Mouse (Mus musculus) MEL (cell line): ENCODE measurements around the gene Cramp1l. TPM values are rescaled to one million over a fixed set of nuclear protein-coding genes. Genes with fewer than 3 reads are reported as not detected.

ENCODE experiments used
- DNase-seq: peaks from one replicate; pipeline ENCODE4 v3.0.0; 2011; ENCODE audit warnings: low read depth, low spot score
- H3K27ac ChIP-seq: 2 replicates; pipeline ENCODE4 v1.5.1; 2012; ENCODE audit warnings: low read depth, mild to moderate bottlenecking, control low read depth, low read length, moderate library complexity; ENCODE audit not compliant: control insufficient read depth
- H3K27me3 ChIP-seq, 2 experiments: fragments of 150-350 bp in 1 of 2; sonication (generic) in 1 of 2; 2 replicates each; pipeline ENCODE4 v1.6.1; 2012; ENCODE audit warnings: low read length in 2 of 2, mild to moderate bottlenecking in 2 of 2, improper control_type of control experiment in 1 of 2, moderate library complexity in 1 of 2; ENCODE audit not compliant: insufficient read depth in 2 of 2, control insufficient read depth in 1 of 2
- H3K36me3 ChIP-seq, 2 experiments: 2 replicates each; pipeline ENCODE4 v1.6.1; 2012 to 2014; ENCODE audit warnings: low read length in 2 of 2, improper control_type of control experiment in 1 of 2, inconsistent platforms in 1 of 2, mild to moderate bottlenecking in 1 of 2; ENCODE audit not compliant: insufficient read depth in 2 of 2, control insufficient read depth in 1 of 2
- H3K4me1 ChIP-seq, 2 experiments: fragments of 150-350 bp in 1 of 2; sonication (generic) in 1 of 2; 2 replicates each; pipeline ENCODE4 v1.6.1; 2012; ENCODE audit warnings: low read length in 2 of 2, improper control_type of control experiment in 1 of 2, mild to moderate bottlenecking in 1 of 2; ENCODE audit not compliant: insufficient read depth in 2 of 2, control insufficient read depth in 1 of 2
- H3K4me3 ChIP-seq, 2 experiments: fragments of 150-350 bp in 1 of 2; sonication (generic) in 1 of 2; 2 replicates each; pipeline ENCODE4 v1.5.1; 2012; ENCODE audit warnings: low read depth in 2 of 2, low read length in 2 of 2, mild to moderate bottlenecking in 2 of 2, moderate library complexity in 2 of 2, control low read depth in 1 of 2, improper control_type of control experiment in 1 of 2; ENCODE audit not compliant: control insufficient read depth in 1 of 2, insufficient read depth in 1 of 2
- H3K79me2 ChIP-seq: 2 replicates; pipeline ENCODE4 v1.6.1; 2012; ENCODE audit warnings: mild to moderate bottlenecking, low read length, moderate library complexity; ENCODE audit not compliant: control insufficient read depth, poor library complexity, insufficient read depth
- H3K9ac ChIP-seq: 2 replicates; pipeline ENCODE4 v1.6.1; 2012; ENCODE audit warnings: low read depth, mild to moderate bottlenecking, control low read depth, low read length, moderate library complexity; ENCODE audit not compliant: control insufficient read depth, poor library complexity, severe bottlenecking
- H3K9me3 ChIP-seq: fragments of 150-350 bp; sonication (generic); replicated peaks from 2 replicates; pipeline ENCODE4 v1.6.1; 2012; ENCODE audit warnings: mild to moderate bottlenecking, low read length, improper control_type of control experiment, moderate library complexity; ENCODE audit not compliant: insufficient read depth
- BHLHE40 ChIP-seq: IDR thresholded peaks from 2 replicates; pipeline ENCODE4 v1.6.1; 2012; ENCODE audit warnings: low read depth, mild to moderate bottlenecking, inconsistent platforms, low read length, improper control_type of control experiment, borderline replicate concordance
- CHD1 ChIP-seq: IDR thresholded peaks from 2 replicates; pipeline ENCODE4 v1.6.1; 2012; ENCODE audit warnings: low read depth, mild to moderate bottlenecking, inconsistent platforms, low read length, improper control_type of control experiment
- CHD2 ChIP-seq: IDR thresholded peaks from 2 replicates; pipeline ENCODE4 v1.6.1; 2011; ENCODE audit warnings: low read length, improper control_type of control experiment
- CTCF ChIP-seq, 3 experiments: IDR thresholded peaks in 2 of 3; conservative IDR thresholded peaks in 1 of 3; 2 replicates each; pipeline ENCODE4 v1.5.1; 2011 to 2012; ENCODE audit warnings: low read length in 3 of 3, low read depth in 2 of 3, mild to moderate bottlenecking in 2 of 3, improper control_type of control experiment in 1 of 3, inconsistent platforms in 1 of 3, mixed read lengths in 1 of 3, moderate library complexity in 1 of 3; ENCODE audit not compliant: control insufficient read depth in 1 of 3, insufficient read depth in 1 of 3, poor library complexity in 1 of 3, severe bottlenecking in 1 of 3
- E2F4 ChIP-seq: IDR thresholded peaks from 2 replicates; pipeline ENCODE4 v1.6.1; 2011; ENCODE audit warnings: low read depth, low read length, improper control_type of control experiment, borderline replicate concordance
- ELF1 ChIP-seq: IDR thresholded peaks from 2 replicates; pipeline ENCODE4 v1.6.1; 2014; ENCODE audit warnings: low read depth, mild to moderate bottlenecking, inconsistent platforms, low read length, improper control_type of control experiment, moderate library complexity
- EP300 ChIP-seq, 2 experiments: IDR thresholded peaks; 2 replicates each; pipeline ENCODE4 v1.6.1; 2011; ENCODE audit warnings: improper control_type of control experiment in 2 of 2, low read length in 2 of 2, low read depth in 1 of 2, mild to moderate bottlenecking in 1 of 2
- ETS1 ChIP-seq: IDR thresholded peaks from 2 replicates; pipeline ENCODE4 v1.6.1; 2012; ENCODE audit warnings: low read depth, mild to moderate bottlenecking, inconsistent platforms, low read length, improper control_type of control experiment, moderate library complexity
- GABPA ChIP-seq: IDR thresholded peaks from 2 replicates; pipeline ENCODE4 v1.6.1; 2012; ENCODE audit warnings: low read depth, mild to moderate bottlenecking, inconsistent platforms, low read length, improper control_type of control experiment, moderate library complexity
- GATA1 ChIP-seq: IDR thresholded peaks from 2 replicates; pipeline ENCODE4 v1.6.1; 2011; ENCODE audit warnings: low read depth, low read length, improper control_type of control experiment
- HCFC1 ChIP-seq: IDR thresholded peaks from 2 replicates; pipeline ENCODE4 v1.6.1; 2012; ENCODE audit warnings: low read depth, mild to moderate bottlenecking, inconsistent platforms, low read length, improper control_type of control experiment, moderate library complexity
- JUND ChIP-seq: IDR thresholded peaks from 2 replicates; pipeline ENCODE4 v1.6.1; 2011; ENCODE audit warnings: low read depth, mild to moderate bottlenecking, improper control_type of control experiment, low read length
- KAT2A ChIP-seq: conservative IDR thresholded peaks from 2 replicates; pipeline ENCODE4 v1.6.1; 2012; ENCODE audit warnings: low read depth, low read length, improper control_type of control experiment, inconsistent platforms
- MAFK ChIP-seq: IDR thresholded peaks from 2 replicates; pipeline ENCODE4 v1.6.1; 2011; ENCODE audit warnings: low read depth, mild to moderate bottlenecking, low read length, improper control_type of control experiment, borderline replicate concordance
- MAX ChIP-seq: IDR thresholded peaks from 2 replicates; pipeline ENCODE4 v1.6.1; 2011; ENCODE audit warnings: low read length, improper control_type of control experiment
- MAZ ChIP-seq: IDR thresholded peaks from 2 replicates; pipeline ENCODE4 v1.6.1; 2012; ENCODE audit warnings: low read depth, mild to moderate bottlenecking, inconsistent platforms, low read length, improper control_type of control experiment
- MEF2A ChIP-seq: IDR thresholded peaks from 2 replicates; pipeline ENCODE4 v1.6.1; 2014; ENCODE audit warnings: low read depth, mild to moderate bottlenecking, inconsistent platforms, low read length, improper control_type of control experiment; ENCODE audit not compliant: poor library complexity, insufficient replicate concordance, severe bottlenecking; ENCODE audit errors: extremely low read depth
- MXI1 ChIP-seq: IDR thresholded peaks from 2 replicates; pipeline ENCODE4 v1.6.1; 2011; ENCODE audit warnings: mild to moderate bottlenecking, low read depth, low read length, improper control_type of control experiment
- MYB ChIP-seq: IDR thresholded peaks from 2 replicates; pipeline ENCODE4 v1.6.1; 2011; ENCODE audit warnings: mild to moderate bottlenecking, low read depth, low read length, improper control_type of control experiment
- MYC ChIP-seq: IDR thresholded peaks from 2 replicates; pipeline ENCODE4 v1.6.1; 2011; ENCODE audit warnings: low read depth, mild to moderate bottlenecking, low read length, improper control_type of control experiment, moderate library complexity
- NELFE ChIP-seq: IDR thresholded peaks from 2 replicates; pipeline ENCODE4 v1.6.1; 2011; ENCODE audit warnings: low read depth, low read length, improper control_type of control experiment
- NRF1 ChIP-seq: IDR thresholded peaks from 2 replicates; pipeline ENCODE4 v1.6.1; 2014; ENCODE audit warnings: low read depth, mild to moderate bottlenecking, inconsistent platforms, low read length, improper control_type of control experiment, moderate library complexity; ENCODE audit not compliant: poor library complexity, insufficient read depth, severe bottlenecking
- POLR2A ChIP-seq, 2 experiments: IDR thresholded peaks; 2 replicates each; pipeline ENCODE4 v1.6.1; 2011 to 2012; ENCODE audit warnings: low read length in 2 of 2, mild to moderate bottlenecking in 2 of 2, control low read depth in 1 of 2, improper control_type of control experiment in 1 of 2, low read depth in 1 of 2, moderate library complexity in 1 of 2; ENCODE audit not compliant: control insufficient read depth in 1 of 2, insufficient read depth in 1 of 2, poor library complexity in 1 of 2
- POLR2AphosphoS2 ChIP-seq: IDR thresholded peaks from 2 replicates; pipeline ENCODE4 v1.6.1; 2011; ENCODE audit warnings: low read length, improper control_type of control experiment
- POLR2AphosphoS5 ChIP-seq: IDR thresholded peaks from 2 replicates; pipeline ENCODE4 v1.6.1; 2012; ENCODE audit warnings: low read depth, borderline replicate concordance, mild to moderate bottlenecking, inconsistent platforms, low read length, moderate library complexity, mixed read lengths
- RAD21 ChIP-seq: IDR thresholded peaks from 2 replicates; pipeline ENCODE4 v1.6.1; 2011; ENCODE audit warnings: mild to moderate bottlenecking, low read depth, low read length, improper control_type of control experiment
- RCOR1 ChIP-seq: IDR thresholded peaks from 2 replicates; pipeline ENCODE4 v1.6.1; 2012; ENCODE audit warnings: low read depth, mild to moderate bottlenecking, inconsistent platforms, low read length, improper control_type of control experiment
- SIN3A ChIP-seq: IDR thresholded peaks from 2 replicates; pipeline ENCODE4 v1.6.1; 2012; ENCODE audit warnings: low read length, improper control_type of control experiment, inconsistent platforms
- SMC3 ChIP-seq: IDR thresholded peaks from 2 replicates; pipeline ENCODE4 v1.6.1; 2011; ENCODE audit warnings: low read depth, low read length, improper control_type of control experiment
- TBP ChIP-seq: IDR thresholded peaks from 2 replicates; pipeline ENCODE4 v1.8.0; 2011; ENCODE audit warnings: low read depth, low read length, improper control_type of control experiment
- TCF12 ChIP-seq: IDR thresholded peaks from 2 replicates; pipeline ENCODE4 v1.6.1; 2014; ENCODE audit warnings: low read depth, mild to moderate bottlenecking, inconsistent platforms, low read length, improper control_type of control experiment, moderate library complexity
- UBTF ChIP-seq: IDR thresholded peaks from 2 replicates; pipeline ENCODE4 v1.6.1; 2012; ENCODE audit warnings: low read depth, mild to moderate bottlenecking, inconsistent platforms, low read length, improper control_type of control experiment, moderate library complexity, borderline replicate concordance; ENCODE audit not compliant: insufficient read depth
- USF1 ChIP-seq: IDR thresholded peaks from 2 replicates; pipeline ENCODE4 v1.6.1; 2014; ENCODE audit warnings: low read depth, mild to moderate bottlenecking, inconsistent platforms, low read length, improper control_type of control experiment, moderate library complexity
- USF2 ChIP-seq, 2 experiments: IDR thresholded peaks; 2 replicates each; pipeline ENCODE4 v1.6.1; 2011 to 2012; ENCODE audit warnings: improper control_type of control experiment in 2 of 2, low read length in 2 of 2, borderline replicate concordance in 1 of 2, inconsistent platforms in 1 of 2, low read depth in 1 of 2, mild to moderate bottlenecking in 1 of 2; ENCODE audit not compliant: insufficient read depth in 1 of 2
- ZC3H11A ChIP-seq: IDR thresholded peaks from 2 replicates; pipeline ENCODE4 v1.6.1; 2012; ENCODE audit warnings: low read depth, mild to moderate bottlenecking, inconsistent platforms, low read length, improper control_type of control experiment
- ZKSCAN1 ChIP-seq: IDR thresholded peaks from 2 replicates; pipeline ENCODE4 v1.6.1; 2012; ENCODE audit warnings: low read depth, mild to moderate bottlenecking, inconsistent platforms, low read length, improper control_type of control experiment, moderate library complexity
- ZMIZ1 ChIP-seq: IDR thresholded peaks from 2 replicates; pipeline ENCODE4 v1.6.1; 2012; ENCODE audit warnings: low read depth, mild to moderate bottlenecking, inconsistent platforms, low read length, improper control_type of control experiment, moderate library complexity
- ZNF384 ChIP-seq: IDR thresholded peaks from 2 replicates; pipeline ENCODE4 v1.6.1; 2012; ENCODE audit warnings: low read depth, mild to moderate bottlenecking, inconsistent platforms, low read length, improper control_type of control experiment
- polyA plus RNA-seq, 2 experiments: library from polyadenylated mRNA; stranded (reverse) in 1 of 2; unstranded in 1 of 2; fragments of >175 nt in 1 of 2; fragments of >200 nt in 1 of 2; gene quantifications; 2 replicates each; pipeline versions ENCODE4 v1.2.1 to v1.2.4; 2012; ENCODE audit warnings: low replicate concordance in 2 of 2, low read depth in 1 of 2; ENCODE audit not compliant: insufficient read length in 2 of 2, insufficient read depth in 1 of 2, missing spikeins in 1 of 2
- total RNA-seq: library from RNA; depleted of rRNA; stranded (reverse); fragments of 300-350 nt; gene quantifications from 2 replicates; pipeline ENCODE4 v1.2.3, GENCODE M21; 2012

The Cramp1l gene
- total and polyA plus RNA-seq, 3 experiments, result 2.4 to 5.1 TPM; not detected in 1

GRCm38 (mm10) chr17:24913984-24914383 lies 101.6 kb downstream of the Cramp1l start:
- Histone ChIP-seq H3K4me1 (peaks cover 0 to 7% of the 10 kb centered on the region in 2 experiments), H3K79me2 (no peaks in the 10 kb centered on the region), H3K9ac (no peak overlapping the region), H3K9me3 (no peaks in the 10 kb centered on the region), H3K36me3 (peaks cover 9 to 19% of the 10 kb centered on the region in 2 experiments), H3K27ac (peak overlapping the region; percentile 15; the same call in 1 of the 2 replicates), H3K4me3 (no peak overlapping the region), H3K27me3 (no peaks in the 10 kb centered on the region)
- peak; percentile 54 for DNase-seq
- TF ChIP-seq POLR2A (IDR thresholded peaks at IDR 0.05; ENCODE audit: control insufficient read depth in 1 of 2, insufficient read depth in 1 of 2, low read depth in 1 of 2, low read length in 2 of 2, poor library complexity in 1 of 2) (no peak), NELFE (no peak), GABPA (no peak), JUND (no peak), USF1 (no peak), CHD1 (no peak), EP300 (IDR thresholded peaks at IDR 0.05; ENCODE audit: low read depth in 1 of 2, low read length in 2 of 2) (peak; percentile 74 to 80), USF2 (IDR thresholded peaks at IDR 0.05; ENCODE audit: borderline replicate concordance in 1 of 2, insufficient read depth in 1 of 2, low read depth in 1 of 2, low read length in 2 of 2) (no peak), NRF1 (no peak), MYB (peak; percentile 65), ZNF384 (no peak), TBP (no peak), ETS1 (no peak), ZKSCAN1 (no peak), TCF12 (peak; percentile 55; the same call in 1 of the 2 replicates), ELF1 (no peak), SIN3A (no peak), RAD21 (no peak), E2F4 (no peak), POLR2AphosphoS2 (no peak), ZMIZ1 (no peak), GATA1 (peak; percentile 72), RCOR1 (no peak), CHD2 (no peak), HCFC1 (no peak), MAX (no peak), SMC3 (no peak), UBTF (no peak), MAZ (no peak), POLR2AphosphoS5 (no peak), MXI1 (no peak), MAFK (no peak), MYC (peak; percentile 60; the same call in 1 of the 2 replicates), KAT2A (no peak), CTCF (IDR thresholded peaks at IDR 0.05 in 2 of 3, conservative IDR thresholded peaks at IDR 0.05 in 1 of 3; ENCODE audit: control insufficient read depth in 1 of 3, insufficient read depth in 1 of 3, low read depth in 2 of 3, low read length in 3 of 3, poor library complexity in 1 of 3, severe bottlenecking in 1 of 3) (no peak), BHLHE40 (no peak), ZC3H11A (no peak), MEF2A (no peak)
